Mouse (Mus musculus) heart, embryonic 12.5 days (tissue): ENCODE measurements around the gene Tigd4. TPM values are rescaled to one million over a fixed set of nuclear protein-coding genes. Genes with fewer than 3 reads are reported as not detected.

Experiments used
- ATAC-seq: fragments of 200-750 bp; cut with Nextera tagmentation; 2 replicates; pipeline ENCODE4 v1.8.0; 2017; ENCODE audit warnings: moderate TSS enrichment, moderate library complexity; ENCODE audit not compliant: insufficient number of reproducible peaks, low FRiP score
- H3K27ac ChIP-seq: fragments of 300-500 bp; sonication (generic); 2 replicates; pipeline ENCODE4 v1.5.1; 2016; ENCODE audit warnings: mild to moderate bottlenecking, moderate library complexity; ENCODE audit not compliant: poor library complexity, severe bottlenecking
- H3K27me3 ChIP-seq: fragments of 300-500 bp; sonication (generic); replicated peaks from 2 replicates; pipeline ENCODE4 v1.6.1; 2016; ENCODE audit warnings: mild to moderate bottlenecking, moderate library complexity
- H3K36me3 ChIP-seq: fragments of 300-500 bp; sonication (generic); 2 replicates; pipeline ENCODE4 v1.6.1; 2016; ENCODE audit warnings: mild to moderate bottlenecking, moderate library complexity
- H3K4me1 ChIP-seq: fragments of 300-500 bp; sonication (generic); replicated peaks from 2 replicates; pipeline ENCODE4 v1.6.1; 2016; ENCODE audit warnings: mild to moderate bottlenecking
- H3K4me2 ChIP-seq: fragments of 300-500 bp; sonication (generic); 2 replicates; pipeline ENCODE4 v1.6.1; 2016; ENCODE audit warnings: mild to moderate bottlenecking, moderate library complexity
- H3K4me3 ChIP-seq: fragments of 300-500 bp; sonication (generic); 2 replicates; pipeline ENCODE4 v1.5.1; 2016; ENCODE audit warnings: mild to moderate bottlenecking
- H3K9ac ChIP-seq: fragments of 300-500 bp; sonication (generic); 2 replicates; pipeline ENCODE4 v1.6.1; 2016; ENCODE audit warnings: mild to moderate bottlenecking, moderate library complexity
- H3K9me3 ChIP-seq: fragments of 300-500 bp; sonication (generic); replicated peaks from 2 replicates; pipeline ENCODE4 v1.6.1; 2016; ENCODE audit warnings: mild to moderate bottlenecking, moderate library complexity
- WGBS: fragments of 180-500 bp; shearing (Covaris S2); methylation state at CpG from one replicate; pipeline ENCODE4 v1.1.7; 2016; 5-methylcytosine and 5-hydroxymethylcytosine counted together
- polyA plus RNA-seq: library from polyadenylated mRNA; unstranded; fragments of >200 nt; fragmentation: Nextera tagmentation; extraction: Ambion mirVana; gene quantifications from 2 replicates; pipeline ENCODE4 v1.2.1, GENCODE M21; 2016

The Tigd4 gene
- polyA plus RNA-seq, 1 experiment from 2014 or later, result not detected

DNA sequence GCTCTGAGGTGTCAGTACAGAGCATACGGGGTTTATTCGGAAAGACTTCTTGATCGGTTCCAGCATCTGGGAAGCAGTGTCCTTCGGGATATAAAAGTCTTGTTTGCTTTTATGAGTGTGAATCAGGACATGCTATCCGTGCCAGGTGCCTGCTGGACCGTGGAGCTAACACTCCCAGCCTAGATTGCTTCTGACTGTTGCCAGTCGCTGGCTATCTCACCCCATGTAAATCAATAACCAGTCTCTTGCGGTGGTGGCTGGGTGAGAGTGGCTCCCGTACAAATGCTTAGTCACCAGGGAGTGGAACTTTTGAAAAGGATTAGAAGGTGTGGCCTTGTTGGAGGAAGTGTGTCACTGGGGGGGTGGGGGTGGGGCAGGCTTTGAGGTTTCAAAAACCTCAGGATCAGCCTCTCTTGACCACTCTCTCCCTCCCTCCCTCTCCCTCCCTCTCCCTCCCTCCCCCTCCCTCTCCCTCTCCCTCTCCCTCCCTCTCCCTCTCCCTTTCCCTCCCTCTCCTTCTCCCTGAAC lies 16.9 kb downstream of the Tigd4 start:
- no peak overlapping the region for H3K4me3 ChIP-seq
- H3K4me2 ChIP-seq, result no peak overlapping the region
- H3K27ac ChIP-seq, result no peak overlapping the region
- 73% methylated on average over 9 of the region's 9 CpGs for WGBS
- no peaks in the 10 kb centered on the region for H3K4me1 ChIP-seq
- H3K27me3 ChIP-seq, result no peaks in the 10 kb centered on the region
- no peak overlapping the region for H3K9ac ChIP-seq
- no peaks in the 10 kb centered on the region; the same call in 1 of the 2 replicates for H3K9me3 ChIP-seq
- no peak for ATAC-seq
- H3K36me3 ChIP-seq, result no peaks in the 10 kb centered on the region

DNA sequence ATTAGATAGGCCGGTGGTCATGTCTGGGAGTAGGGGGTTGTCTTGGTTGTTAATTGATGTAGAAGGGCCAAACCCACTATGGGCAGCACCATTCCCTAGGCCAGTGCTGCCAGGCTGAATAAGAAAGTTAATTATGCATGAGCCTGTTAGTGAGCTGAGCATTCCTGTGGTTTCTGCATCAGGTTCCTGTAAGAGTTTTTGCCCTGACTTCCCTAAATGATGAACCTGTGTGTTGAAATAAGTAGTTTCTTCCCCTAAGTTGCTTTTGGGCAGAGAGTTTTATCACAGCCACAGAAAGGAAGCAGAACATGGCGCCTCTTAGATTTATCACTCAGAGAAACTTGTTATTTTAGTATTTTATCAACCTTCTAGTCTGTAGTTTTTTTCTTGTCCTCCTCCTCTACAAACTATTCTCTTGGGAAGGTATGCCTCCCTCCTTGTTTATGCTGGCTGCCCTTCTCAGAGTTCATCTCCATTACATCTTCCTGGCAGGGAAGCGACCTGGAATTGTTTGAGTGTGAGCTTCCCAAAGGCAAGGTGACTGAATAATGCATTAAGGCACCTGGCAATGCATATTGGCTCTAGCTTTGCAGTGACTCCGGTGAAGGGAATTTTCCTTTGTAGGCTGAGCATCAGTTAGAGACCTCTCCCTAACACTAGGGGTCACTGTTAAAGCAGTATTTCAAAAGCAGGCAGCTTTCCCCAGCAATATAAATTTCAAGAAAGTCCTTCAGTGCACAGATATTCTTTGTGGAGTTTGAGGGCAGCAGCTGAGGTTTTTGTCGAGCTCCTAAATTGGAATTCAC lies 21.9 kb downstream of the Tigd4 start:
- Histone ChIP-seq H3K27me3 (no peaks in the 10 kb centered on the region), H3K4me3 (no peak overlapping the region), H3K36me3 (no peaks in the 10 kb centered on the region), H3K9ac (no peak overlapping the region), H3K4me1 (no peaks in the 10 kb centered on the region), H3K27ac (no peak overlapping the region), H3K9me3 (no peaks in the 10 kb centered on the region; the same call in none of the 2 replicates), H3K4me2 (no peak overlapping the region)
- 21% methylated on average over 5 of the region's 5 CpGs for WGBS
- ATAC-seq, result no peak

DNA sequence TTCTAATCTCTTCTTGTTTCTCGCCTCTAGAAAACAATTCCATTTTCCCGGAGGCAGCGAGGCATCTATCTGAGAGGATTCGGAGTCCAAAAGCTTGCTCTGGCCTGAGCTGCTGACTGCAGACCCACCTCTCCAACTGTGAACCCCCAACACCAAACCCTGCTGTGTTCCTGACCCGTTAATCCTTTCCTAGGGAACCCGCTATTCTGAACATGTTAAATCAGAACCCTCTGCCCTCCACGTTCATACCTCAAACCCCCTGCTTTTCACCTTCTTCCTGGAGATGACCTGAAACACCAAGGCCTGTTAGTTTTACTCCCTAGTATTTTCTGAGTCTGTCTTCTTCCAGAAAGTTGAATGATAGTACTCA lies 22.5 kb downstream of the Tigd4 start:
- no peak for ATAC-seq
- Histone ChIP-seq H3K27me3 (no peaks in the 10 kb centered on the region), H3K9me3 (no peaks in the 10 kb centered on the region; the same call in none of the 2 replicates), H3K27ac (no peak overlapping the region), H3K36me3 (no peaks in the 10 kb centered on the region), H3K9ac (no peak overlapping the region), H3K4me3 (no peak overlapping the region), H3K4me1 (no peaks in the 10 kb centered on the region), H3K4me2 (no peak overlapping the region)
- WGBS, result 36% methylated on average over 7 of the region's 7 CpGs

DNA sequence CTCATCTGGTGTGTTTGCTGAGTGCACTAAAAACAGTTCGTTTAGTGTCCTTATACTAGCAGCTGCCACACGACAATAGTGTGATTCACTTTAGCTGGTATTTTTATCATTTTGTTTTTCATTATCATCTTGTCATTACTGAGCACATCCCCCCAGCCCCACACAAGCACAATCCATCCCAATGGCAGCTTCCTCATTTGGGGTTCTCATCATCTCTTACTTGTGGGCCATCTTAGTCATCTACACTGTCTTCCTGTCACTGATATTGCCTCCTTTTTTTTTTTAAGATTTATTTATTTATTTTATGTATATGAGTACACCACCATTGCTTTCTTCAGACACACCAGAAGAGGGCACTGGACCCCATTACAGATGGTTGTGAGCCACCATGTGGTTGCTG lies 25.3 kb downstream of the Tigd4 start:
- H3K27me3 ChIP-seq, result peaks cover 5% of the 10 kb centered on the region
- ATAC-seq, result no peak
- no peaks in the 10 kb centered on the region for H3K36me3 ChIP-seq
- H3K4me1 ChIP-seq, result no peaks in the 10 kb centered on the region
- H3K4me3 ChIP-seq, result no peak overlapping the region
- no peak overlapping the region for H3K4me2 ChIP-seq
- no peaks in the 10 kb centered on the region; the same call in none of the 2 replicates for H3K9me3 ChIP-seq
- no peak overlapping the region for H3K27ac ChIP-seq
- WGBS, result 86% methylated on average over 2 of the region's 2 CpGs
- no peak overlapping the region for H3K9ac ChIP-seq

DNA sequence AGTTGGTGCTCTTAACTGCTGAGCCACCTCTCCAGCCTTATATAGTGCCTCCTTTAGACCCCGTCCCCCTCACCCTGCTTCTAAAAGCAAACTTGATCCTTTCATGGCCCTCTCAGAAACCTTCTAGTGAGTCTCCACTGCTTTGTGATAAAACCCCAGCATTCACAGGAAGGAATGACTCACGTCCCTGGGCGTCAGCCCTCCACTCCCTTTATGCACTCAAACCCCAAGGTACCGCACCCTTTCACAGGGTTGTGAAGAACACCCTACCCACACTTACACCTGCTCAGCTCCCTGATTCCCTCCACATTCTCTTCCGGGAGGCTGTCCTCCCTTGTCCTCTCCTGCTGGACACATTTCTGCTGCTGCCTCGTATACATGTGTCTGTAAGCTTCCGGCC lies 25.7 kb downstream of the Tigd4 start:
- Histone ChIP-seq H3K4me3 (no peak overlapping the region), H3K27ac (no peak overlapping the region), H3K36me3 (no peaks in the 10 kb centered on the region), H3K9me3 (no peaks in the 10 kb centered on the region; the same call in none of the 2 replicates), H3K4me1 (peaks cover 2% of the 10 kb centered on the region), H3K27me3 (peaks cover 5% of the 10 kb centered on the region), H3K4me2 (no peak overlapping the region), H3K9ac (no peak overlapping the region)
- 91% methylated on average over 7 of the region's 7 CpGs for WGBS
- no peak for ATAC-seq

DNA sequence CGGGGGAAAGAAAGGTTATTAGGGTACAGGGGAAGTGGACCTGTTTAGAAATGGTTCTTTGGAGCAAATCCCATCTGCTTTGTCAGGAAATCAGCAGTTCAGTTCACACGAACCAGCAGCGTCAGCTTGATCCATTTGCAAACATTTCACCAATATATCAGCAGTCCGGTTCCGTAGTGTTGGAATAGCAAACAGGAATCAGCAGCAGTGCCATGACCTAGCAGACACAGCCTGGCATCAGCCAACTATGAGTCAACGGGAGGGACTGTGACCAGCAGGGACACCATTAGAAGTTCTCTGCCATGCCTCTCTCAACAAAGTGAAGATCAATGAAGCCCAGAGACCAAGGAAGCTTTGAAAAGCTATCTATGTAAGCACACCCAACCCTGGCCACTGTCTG lies 26.4 kb downstream of the Tigd4 start:
- Histone ChIP-seq H3K9ac (no peak overlapping the region), H3K27ac (no peak overlapping the region), H3K4me2 (no peak overlapping the region), H3K27me3 (peaks cover 5% of the 10 kb centered on the region), H3K36me3 (no peaks in the 10 kb centered on the region), H3K9me3 (no peaks in the 10 kb centered on the region; the same call in none of the 2 replicates), H3K4me3 (no peak overlapping the region), H3K4me1 (peaks cover 9% of the 10 kb centered on the region)
- ATAC-seq, result no peak
- WGBS, result 90% methylated on average over 6 of the region's 6 CpGs

DNA sequence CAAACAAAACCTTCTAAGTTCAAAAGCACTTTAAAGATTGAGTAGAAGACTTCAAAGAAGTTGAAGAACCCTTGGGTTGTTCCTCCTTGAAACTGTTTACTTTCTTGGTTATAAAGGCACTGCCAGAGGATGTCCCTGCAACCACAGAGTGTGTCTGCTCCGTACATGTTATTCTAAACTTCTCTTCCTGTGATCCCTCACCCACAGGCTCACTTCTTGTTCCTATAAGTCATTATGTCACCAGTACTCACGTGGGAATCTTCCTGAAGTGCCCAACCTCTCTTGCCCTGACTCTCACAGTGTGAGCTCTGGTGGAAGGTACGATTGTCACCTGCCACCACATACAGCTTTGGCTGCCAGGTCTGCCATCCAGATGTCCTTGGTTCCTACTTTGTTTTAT lies 28.7 kb downstream of the Tigd4 start:
- no peak overlapping the region for H3K27ac ChIP-seq
- H3K4me2 ChIP-seq, result no peak overlapping the region
- H3K4me3 ChIP-seq, result no peak overlapping the region
- H3K9me3 ChIP-seq, result no peaks in the 10 kb centered on the region; the same call in 1 of the 2 replicates
- no peak overlapping the region for H3K9ac ChIP-seq
- H3K36me3 ChIP-seq, result no peaks in the 10 kb centered on the region
- 61% methylated on average over 3 of the region's 3 CpGs for WGBS
- peaks cover 5% of the 10 kb centered on the region for H3K27me3 ChIP-seq
- H3K4me1 ChIP-seq, result peaks cover 25% of the 10 kb centered on the region
- no peak for ATAC-seq

DNA sequence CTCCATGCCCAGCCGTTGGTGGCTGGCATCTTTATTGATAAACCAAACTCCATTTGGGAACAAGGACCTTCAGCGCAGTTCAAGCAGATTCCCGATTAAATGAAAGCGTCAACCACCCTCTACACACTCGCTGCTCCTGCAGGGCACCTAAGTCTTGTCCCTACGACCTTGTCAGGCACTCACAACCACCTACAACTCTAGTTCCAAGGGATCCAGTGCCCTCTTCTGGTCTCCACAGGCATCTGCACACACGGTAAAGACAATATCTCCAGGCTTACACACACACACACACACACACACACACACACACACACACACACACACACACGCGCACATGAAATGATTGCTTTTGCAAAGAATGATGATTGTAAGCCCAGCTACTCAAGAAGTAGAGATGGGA lies 38.2 kb downstream of the Tigd4 start:
- H3K27me3 ChIP-seq, result no peaks in the 10 kb centered on the region
- 94% methylated on average over 9 of the region's 9 CpGs for WGBS
- no peak for ATAC-seq
- no peaks in the 10 kb centered on the region for H3K36me3 ChIP-seq
- H3K4me2 ChIP-seq, result no peak overlapping the region
- peaks cover 5% of the 10 kb centered on the region; the same call in 1 of the 2 replicates for H3K9me3 ChIP-seq
- no peak overlapping the region for H3K4me3 ChIP-seq
- H3K4me1 ChIP-seq, result peaks cover 14% of the 10 kb centered on the region
- H3K27ac ChIP-seq, result no peak overlapping the region
- no peak overlapping the region for H3K9ac ChIP-seq

DNA sequence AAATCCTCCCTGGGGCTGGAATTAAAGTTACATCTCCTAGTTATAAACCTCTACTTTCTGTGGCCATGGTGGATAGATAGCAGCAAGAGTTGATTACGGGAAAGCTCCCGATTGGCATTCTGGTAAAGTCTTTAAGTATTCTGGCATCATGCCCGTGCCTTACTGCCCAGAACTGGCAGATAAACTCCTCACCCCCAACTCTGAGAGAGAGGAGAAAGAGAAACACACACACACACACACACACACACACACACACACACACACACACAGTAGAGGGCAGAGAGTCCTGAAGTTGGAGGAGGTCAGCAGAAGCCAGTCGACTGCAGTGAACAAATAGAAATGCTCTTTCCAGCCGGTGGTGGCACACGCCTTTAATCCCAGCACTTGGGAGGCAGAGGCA lies 43.7 kb downstream of the Tigd4 start:
- no peak overlapping the region for H3K9ac ChIP-seq
- H3K27me3 ChIP-seq, result no peaks in the 10 kb centered on the region
- 46% methylated on average over 6 of the region's 6 CpGs for WGBS
- no peaks in the 10 kb centered on the region for H3K9me3 ChIP-seq
- ATAC-seq, result no peak
- H3K36me3 ChIP-seq, result no peaks in the 10 kb centered on the region
- peaks cover 24% of the 10 kb centered on the region for H3K4me1 ChIP-seq
- H3K4me2 ChIP-seq, result no peak overlapping the region
- peak overlapping the region; percentile 4; the same call in 1 of the 2 replicates for H3K27ac ChIP-seq
- no peak overlapping the region for H3K4me3 ChIP-seq

DNA sequence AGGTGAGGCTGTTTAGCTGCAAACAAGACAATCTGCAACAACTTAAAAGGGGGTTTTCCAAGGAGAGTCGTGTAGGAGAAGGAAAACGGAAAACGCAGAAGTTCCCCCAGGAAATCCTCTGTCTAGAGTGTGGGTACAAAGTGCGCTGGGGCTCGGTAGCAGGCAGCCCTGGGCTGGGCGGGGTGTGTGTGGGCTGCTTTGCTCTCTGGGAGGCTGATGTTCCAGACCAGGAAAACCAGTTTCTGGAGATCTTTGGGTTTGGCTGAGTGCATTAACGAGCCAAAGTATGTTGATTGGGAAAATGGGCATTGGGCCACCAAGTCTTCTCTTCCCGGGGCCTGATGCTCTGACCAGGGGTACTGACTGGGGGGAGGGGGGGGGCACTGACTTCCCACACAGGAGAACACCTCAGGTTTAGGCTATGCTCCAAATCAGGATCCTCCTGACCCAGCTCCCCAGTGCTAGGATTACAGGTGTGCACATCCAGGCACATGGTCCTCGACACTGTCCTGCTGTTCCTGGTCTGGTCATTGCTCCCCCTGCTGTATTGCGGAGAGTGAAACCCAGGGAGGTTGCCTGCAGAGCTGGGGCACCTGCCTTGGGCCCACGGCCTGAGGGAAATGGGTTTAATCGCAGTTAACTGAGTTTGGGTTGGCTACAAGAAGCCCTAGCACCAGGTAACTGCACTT lies 44.7 kb downstream of the Tigd4 start:
- no peak overlapping the region for H3K4me2 ChIP-seq
- no peaks in the 10 kb centered on the region for H3K27me3 ChIP-seq
- ATAC-seq, result no peak
- H3K9me3 ChIP-seq, result no peaks in the 10 kb centered on the region
- no peak overlapping the region for H3K27ac ChIP-seq
- no peak overlapping the region for H3K4me3 ChIP-seq
- peaks cover 24% of the 10 kb centered on the region for H3K4me1 ChIP-seq
- H3K36me3 ChIP-seq, result no peaks in the 10 kb centered on the region
- 53% methylated on average over 12 of the region's 12 CpGs for WGBS
- H3K9ac ChIP-seq, result no peak overlapping the region

DNA sequence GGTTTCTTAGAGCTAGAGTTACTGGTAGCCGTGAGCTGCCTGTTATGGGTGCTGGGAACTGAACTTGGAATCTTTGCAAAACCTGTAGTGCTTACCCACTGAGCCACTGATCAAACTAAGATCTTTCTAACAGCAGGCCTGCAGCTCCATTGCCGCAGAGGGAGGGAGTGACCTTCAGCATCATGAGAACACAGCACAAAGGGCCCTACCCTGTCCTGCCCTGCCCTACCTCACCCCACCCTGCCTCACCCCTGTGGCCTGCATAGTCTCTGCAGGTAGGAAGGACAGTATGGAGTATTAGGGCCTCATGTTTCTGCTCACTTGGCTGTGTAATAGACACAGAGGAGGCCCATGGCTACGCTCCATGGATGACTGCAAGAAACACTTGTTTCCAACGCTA lies 45.5 kb downstream of the Tigd4 start:
- H3K36me3 ChIP-seq, result no peaks in the 10 kb centered on the region
- H3K4me3 ChIP-seq, result no peak overlapping the region
- no peak for ATAC-seq

More for the DNA sequence above, 45.5 kb downstream of the Tigd4 start:
- Histone ChIP-seq H3K9me3 (no peaks in the 10 kb centered on the region), H3K27ac (no peak overlapping the region), H3K27me3 (no peaks in the 10 kb centered on the region), H3K9ac (no peak overlapping the region), H3K4me2 (no peak overlapping the region), H3K4me1 (peaks cover 24% of the 10 kb centered on the region)
- WGBS, result 73% methylated on average over 4 of the region's 4 CpGs
